ENCODE assay signal across 17 mouse cellular contexts in the genomic region with DNA sequence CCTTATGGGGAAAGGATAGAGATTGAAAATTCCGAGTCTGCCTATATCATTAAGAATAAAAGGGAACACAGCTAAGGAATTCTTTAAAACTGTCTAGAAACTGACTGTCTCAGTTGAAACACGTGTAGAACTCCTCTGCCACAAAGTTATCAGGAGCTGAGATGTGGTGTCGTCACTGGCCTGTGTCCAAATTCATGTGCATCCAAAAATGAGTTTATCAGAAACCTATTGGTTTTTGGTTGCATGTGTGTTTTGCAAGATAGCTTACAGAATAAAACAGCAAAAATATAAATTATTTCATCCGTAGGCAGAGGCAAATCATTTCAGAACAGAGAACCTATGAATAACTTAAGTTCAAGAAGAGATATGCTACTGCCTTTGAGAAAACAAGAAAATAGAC. TPM values are rescaled to one million over a fixed set of nuclear protein-coding genes. Genes with fewer than 3 reads are reported as not detected.
A peak's percentile ranks its signal among the peaks of the same experiment; 100 is the strongest.
DNase-seq lines count a peak whose midpoint lies in the region; ATAC-seq and TF ChIP-seq lines count a peak whose summit lies in the region.
"Had no signal": no experiment of that assay in that cellular context is flagged by ENCODE, and none has a peak within 500 bp of the region (broad histone marks: within the 10 kb centered on the region; RNA-seq: fewer than 3 reads in every experiment).

No protein-coding gene starts in this region.

- H3K27ac ChIP-seq in MEL (ENCODE audit: control insufficient read depth, low read depth, low read length), result peak overlapping the region; percentile 66
- peak overlapping the region; percentile 79 for H3K27ac ChIP-seq in liver, embryonic 13.5 days
- no peak overlapping the region for H3K27ac ChIP-seq in midbrain, embryonic 15.5 days
- H3K27ac ChIP-seq in hindbrain, embryonic 11.5 days (ENCODE audit: low read depth, low read length), result no peak overlapping the region
- H3K27ac ChIP-seq: forebrain, embryonic 10.5 days; hindbrain, embryonic 15.5 days had no signal

- WGBS in liver, embryonic 13.5 days (ENCODE audit: insufficient replicate concordance), result 27% methylated on average over 4 of the region's 4 CpGs
- WGBS in midbrain, embryonic 15.5 days, result 81% methylated on average over 4 of the region's 4 CpGs
- 84% methylated on average over 4 of the region's 4 CpGs for WGBS in hindbrain, embryonic 11.5 days

- peak; percentile 91 for DNase-seq in MEL (ENCODE audit: low read depth, low spot score)
- DNase-seq in c-Kit-positive CD71-positive TER-119-positive erythroid progenitor cells, embryonic 14.5 days (ENCODE audit: low spot score), result peak; percentile 54
- DNase-seq in liver, embryonic 13.5 days, result no peak
- DNase-seq in kidney, postnatal 36 days, result no peak
- no peak for DNase-seq in hindbrain, embryonic 11.5 days (ENCODE audit: low spot score)
- DNase-seq: cerebellum, postnatal 10 days; embryo, embryonic 11 days; heart, postnatal 36 days; left cerebral cortex, postnatal 4 days; lung, postnatal 14 days; retina, postnatal 1 day; right cerebral cortex, postnatal 4 days; thymus, postnatal 25 days had no signal

- no peaks in the 10 kb centered on the region for H3K9me3 ChIP-seq in MEL (replicated peaks; ENCODE audit: insufficient read depth, low read length)
- no peaks in the 10 kb centered on the region for H3K9me3 ChIP-seq in liver, embryonic 13.5 days (replicated peaks)
- no peaks in the 10 kb centered on the region for H3K9me3 ChIP-seq in midbrain, embryonic 15.5 days
- H3K9me3 ChIP-seq in hindbrain, embryonic 11.5 days (ENCODE audit: control insufficient read depth, low read length), result no peaks in the 10 kb centered on the region
- H3K9me3 ChIP-seq: forebrain, embryonic 10.5 days; hindbrain, embryonic 15.5 days had no signal

- no peak for TF ChIP-seq POLR2A in MEL (IDR thresholded peaks at IDR 0.05; ENCODE audit: control insufficient read depth in 1 of 2, insufficient read depth in 1 of 2, low read depth in 1 of 2, low read length in 2 of 2, poor library complexity in 1 of 2)

- TF ChIP-seq CTCF in MEL (IDR thresholded peaks at IDR 0.05 in 2 of 3, conservative IDR thresholded peaks at IDR 0.05 in 1 of 3; ENCODE audit: control insufficient read depth in 1 of 3, insufficient read depth in 1 of 3, low read depth in 2 of 3, low read length in 3 of 3, poor library complexity in 1 of 3, severe bottlenecking in 1 of 3), result no peak

- H3K9ac ChIP-seq in MEL (ENCODE audit: control insufficient read depth, low read depth, low read length, poor library complexity, severe bottlenecking), result peak overlapping the region; percentile 26; the same call in 1 of the 2 replicates
- no peak overlapping the region for H3K9ac ChIP-seq in liver, embryonic 13.5 days
- no peak overlapping the region for H3K9ac ChIP-seq in midbrain, embryonic 15.5 days
- no peak overlapping the region for H3K9ac ChIP-seq in hindbrain, embryonic 11.5 days (ENCODE audit: low read depth, low read length)
- H3K9ac ChIP-seq: hindbrain, embryonic 15.5 days had no signal

- H3K36me3 ChIP-seq in MEL (ENCODE audit: control insufficient read depth in 1 of 2, insufficient read depth in 2 of 2, low read length in 2 of 2), result peaks cover 0 to 32% of the 10 kb centered on the region in 2 experiments; a peak in 2 of 4 replicates
- H3K36me3 ChIP-seq in liver, embryonic 13.5 days, result no peaks in the 10 kb centered on the region
- no peaks in the 10 kb centered on the region for H3K36me3 ChIP-seq in midbrain, embryonic 15.5 days (replicated peaks)
- H3K36me3 ChIP-seq in hindbrain, embryonic 11.5 days (ENCODE audit: control insufficient read depth, insufficient read depth, low read length), result no peaks in the 10 kb centered on the region
- H3K36me3 ChIP-seq: forebrain, embryonic 10.5 days; hindbrain, embryonic 15.5 days had no signal

- no peak for ATAC-seq in liver, embryonic 13.5 days (ENCODE audit: low read depth)
- ATAC-seq in megakaryocyte-erythroid progenitor cell, adult 5-6 weeks (replicated peaks; ENCODE audit: low FRiP score, low TSS enrichment, poor library complexity, severe bottlenecking), result peak; percentile 68
- no peak for ATAC-seq in midbrain, embryonic 15.5 days (replicated peaks)
- ATAC-seq in hindbrain, embryonic 11.5 days (ENCODE audit: low FRiP score), result no peak

- H3K4me2 ChIP-seq in liver, embryonic 13.5 days, result 0 out of 2 replicates have a peak overlapping the region, but pooled peaks have one; percentile 11
- no peak overlapping the region for H3K4me2 ChIP-seq in midbrain, embryonic 15.5 days
- H3K4me2 ChIP-seq in hindbrain, embryonic 11.5 days (replicated peaks; ENCODE audit: low read depth, low read length), result no peak overlapping the region
- H3K4me2 ChIP-seq: hindbrain, embryonic 15.5 days had no signal

- TF ChIP-seq RAD21 in MEL (IDR thresholded peaks at IDR 0.05; ENCODE audit: low read depth, low read length), result no peak

- no peaks in the 10 kb centered on the region for H3K27me3 ChIP-seq in MEL (ENCODE audit: control insufficient read depth in 1 of 2, insufficient read depth in 2 of 2, low read length in 2 of 2)
- no peaks in the 10 kb centered on the region for H3K27me3 ChIP-seq in liver, embryonic 13.5 days
- H3K27me3 ChIP-seq in midbrain, embryonic 15.5 days (replicated peaks), result no peaks in the 10 kb centered on the region
- H3K27me3 ChIP-seq in hindbrain, embryonic 11.5 days (ENCODE audit: control insufficient read depth, insufficient read depth, low read length), result no peaks in the 10 kb centered on the region
- H3K27me3 ChIP-seq: hindbrain, embryonic 15.5 days had no signal

- H3K4me1 ChIP-seq in MEL (ENCODE audit: control insufficient read depth in 1 of 2, insufficient read depth in 2 of 2, low read length in 2 of 2), result peaks cover 19 to 36% of the 10 kb centered on the region in 2 experiments
- H3K4me1 ChIP-seq in liver, embryonic 13.5 days (replicated peaks), result peaks cover 70% of the 10 kb centered on the region
- no peaks in the 10 kb centered on the region for H3K4me1 ChIP-seq in midbrain, embryonic 15.5 days
- no peaks in the 10 kb centered on the region for H3K4me1 ChIP-seq in hindbrain, embryonic 11.5 days (replicated peaks; ENCODE audit: control insufficient read depth, insufficient read depth, low read length)
- H3K4me1 ChIP-seq: forebrain, embryonic 10.5 days; hindbrain, embryonic 15.5 days had no signal

- H3K4me3 ChIP-seq in MEL (ENCODE audit: control insufficient read depth in 1 of 2, insufficient read depth in 1 of 2, low read depth in 2 of 2, low read length in 2 of 2), result no peak overlapping the region; a peak in 1 of 4 replicates
- H3K4me3 ChIP-seq in liver, embryonic 13.5 days (replicated peaks), result no peak overlapping the region
- no peak overlapping the region for H3K4me3 ChIP-seq in midbrain, embryonic 15.5 days
- no peak overlapping the region for H3K4me3 ChIP-seq in hindbrain, embryonic 11.5 days (ENCODE audit: low read depth, low read length)
- H3K4me3 ChIP-seq: forebrain, embryonic 10.5 days; hindbrain, embryonic 15.5 days had no signal

- peak; percentile 88 to 92 for TF ChIP-seq EP300 in MEL (IDR thresholded peaks at IDR 0.05; ENCODE audit: low read depth in 1 of 2, low read length in 2 of 2)

- H3K79me2 ChIP-seq in MEL (ENCODE audit: control insufficient read depth, insufficient read depth, low read length, poor library complexity), result no peaks in the 10 kb centered on the region

TF ChIP-seq in MEL, 35 proteins besides CTCF, POLR2A, EP300 and RAD21 (continues in another document):
- no peak for TF ChIP-seq MYB (IDR thresholded peaks at IDR 0.05; ENCODE audit: low read depth, low read length)
- no peak for TF ChIP-seq ZKSCAN1 (IDR thresholded peaks at IDR 0.05; ENCODE audit: low read depth, low read length)
- TF ChIP-seq KAT2A (conservative IDR thresholded peaks at IDR 0.05; ENCODE audit: low read depth, low read length), result no peak
- TF ChIP-seq MAZ (IDR thresholded peaks at IDR 0.05; ENCODE audit: low read depth, low read length), result no peak
- peak; percentile 91 for TF ChIP-seq MAX (IDR thresholded peaks at IDR 0.05; ENCODE audit: low read length)
- no peak for TF ChIP-seq UBTF (IDR thresholded peaks at IDR 0.05; ENCODE audit: borderline replicate concordance, insufficient read depth, low read depth, low read length)
- peak; percentile 94 for TF ChIP-seq TCF12 (IDR thresholded peaks at IDR 0.05; ENCODE audit: low read depth, low read length)
- peak; percentile 45 for TF ChIP-seq TAL1 (IDR thresholded peaks at IDR 0.05; ENCODE audit: low read length)

RNA-seq across cellular contexts. Expression of a gene that starts 6.2 kb away (rescaled TPM):
- total RNA-seq in MEL (2012; rRNA removed), result 16.4 and 16.6 TPM in 2 replicates
- polyA plus RNA-seq in MEL (2012; ENCODE audit: insufficient read depth in 1 of 2, insufficient read length in 2 of 2, low read depth in 1 of 2, low replicate concordance in 2 of 2, missing spikeins in 1 of 2), result 10 to 100 TPM in 1 of 2 experiments, not detected in 1; 33.9 TPM
- polyA plus RNA-seq in liver, embryonic 13.5 days (2015; fragmentation: Nextera tagmentation; extraction: Ambion mirVana), result 36.8 and 41.1 TPM in 2 replicates
- 56.0 and 59.1 TPM in 2 replicates for total RNA-seq in megakaryocyte-erythroid progenitor cell, adult 5-6 weeks (2014; fragmentation: Nextera tagmentation)
- 131 and 165 TPM in 2 replicates for total RNA-seq in megakaryocyte-erythroid progenitor cell, adult 5-6 weeks (2017)
- 376 and 397 TPM in 2 replicates for polyA plus RNA-seq in midbrain, embryonic 15.5 days (2015; fragmentation: Nextera tagmentation; extraction: Ambion mirVana)
- 314 and 320 TPM in 2 replicates for polyA plus RNA-seq in hindbrain, embryonic 11.5 days (2014; fragmentation: Nextera tagmentation; extraction: Ambion mirVana)

RNA-seq across cellular contexts. Expression of a gene that starts 41.8 kb away (rescaled TPM):
- 11.7 and 13.9 TPM in 2 replicates for total RNA-seq in MEL (2012; rRNA removed)
- 10 to 100 TPM in 1 of 2 experiments, not detected in 1; 14.1 TPM for polyA plus RNA-seq in MEL (2012; ENCODE audit: insufficient read depth in 1 of 2, insufficient read length in 2 of 2, low read depth in 1 of 2, low replicate concordance in 2 of 2, missing spikeins in 1 of 2)
- polyA plus RNA-seq in liver, embryonic 13.5 days (2015; fragmentation: Nextera tagmentation; extraction: Ambion mirVana), result 4.1 and 5.1 TPM in 2 replicates
- 13.5 and 14.4 TPM in 2 replicates for total RNA-seq in megakaryocyte-erythroid progenitor cell, adult 5-6 weeks (2014; fragmentation: Nextera tagmentation)
- 19.9 and 21.0 TPM in 2 replicates for total RNA-seq in megakaryocyte-erythroid progenitor cell, adult 5-6 weeks (2017)
- 2.8 and 3.0 TPM in 2 replicates for polyA plus RNA-seq in midbrain, embryonic 15.5 days (2015; fragmentation: Nextera tagmentation; extraction: Ambion mirVana)
- polyA plus RNA-seq in hindbrain, embryonic 11.5 days (2014; fragmentation: Nextera tagmentation; extraction: Ambion mirVana), result 7.6 and 9.9 TPM in 2 replicates

RNA-seq across cellular contexts. Expression of a gene that starts 57.3 kb away (rescaled TPM):
- total RNA-seq in MEL (2012; rRNA removed), result 1.1 and 1.3 TPM in 2 replicates
- under 1 TPM in 1 of 2 experiments, not detected in 1; 0.38 TPM for polyA plus RNA-seq in MEL (2012; ENCODE audit: insufficient read depth in 1 of 2, insufficient read length in 2 of 2, low read depth in 1 of 2, low replicate concordance in 2 of 2, missing spikeins in 1 of 2)
- 0.73 and 1.0 TPM in 2 replicates for polyA plus RNA-seq in liver, embryonic 13.5 days (2015; fragmentation: Nextera tagmentation; extraction: Ambion mirVana)
- total RNA-seq in megakaryocyte-erythroid progenitor cell, adult 5-6 weeks (2014; fragmentation: Nextera tagmentation), result 0.98 and 3.3 TPM in 2 replicates
- total RNA-seq in megakaryocyte-erythroid progenitor cell, adult 5-6 weeks (2017), result 1.0 and 1.2 TPM in 2 replicates
- polyA plus RNA-seq in midbrain, embryonic 15.5 days (2015; fragmentation: Nextera tagmentation; extraction: Ambion mirVana), result 3.6 and 3.7 TPM in 2 replicates
- polyA plus RNA-seq in hindbrain, embryonic 11.5 days (2014; fragmentation: Nextera tagmentation; extraction: Ambion mirVana), result 1.8 and 2.6 TPM in 2 replicates

Comparison
In these comparisons a context has a peak if more than half of its experiments do, and no peak if none do; other contexts are left out.
1. DNase-seq: peak in MEL (single experiment) and c-Kit-positive CD71-positive TER-119-positive erythroid progenitor cells, embryonic 14.5 days (single experiment); none in liver, embryonic 13.5 days (single experiment), kidney, postnatal 36 days (0 of 2) and hindbrain, embryonic 11.5 days (single experiment).
2. H3K27ac ChIP-seq: peak in MEL (single experiment) and liver, embryonic 13.5 days (single experiment); none in midbrain, embryonic 15.5 days (single experiment) and hindbrain, embryonic 11.5 days (single experiment).